Mouse (Mus musculus) kidney, postnatal 14 days (tissue): Measurements from ENCODE around the gene Rbm18.
"Not testable (repeated sequence)": the region's sequence is repeated elsewhere in the genome, so short reads cannot be mapped to it uniquely, and the experiment has no call there.

ENCODE experiments used
- DNase-seq: peaks from one replicate; pipeline ENCODE4 v3.0.0; 2022; ENCODE audit warnings: mixed read lengths

The Rbm18 gene

DNA sequence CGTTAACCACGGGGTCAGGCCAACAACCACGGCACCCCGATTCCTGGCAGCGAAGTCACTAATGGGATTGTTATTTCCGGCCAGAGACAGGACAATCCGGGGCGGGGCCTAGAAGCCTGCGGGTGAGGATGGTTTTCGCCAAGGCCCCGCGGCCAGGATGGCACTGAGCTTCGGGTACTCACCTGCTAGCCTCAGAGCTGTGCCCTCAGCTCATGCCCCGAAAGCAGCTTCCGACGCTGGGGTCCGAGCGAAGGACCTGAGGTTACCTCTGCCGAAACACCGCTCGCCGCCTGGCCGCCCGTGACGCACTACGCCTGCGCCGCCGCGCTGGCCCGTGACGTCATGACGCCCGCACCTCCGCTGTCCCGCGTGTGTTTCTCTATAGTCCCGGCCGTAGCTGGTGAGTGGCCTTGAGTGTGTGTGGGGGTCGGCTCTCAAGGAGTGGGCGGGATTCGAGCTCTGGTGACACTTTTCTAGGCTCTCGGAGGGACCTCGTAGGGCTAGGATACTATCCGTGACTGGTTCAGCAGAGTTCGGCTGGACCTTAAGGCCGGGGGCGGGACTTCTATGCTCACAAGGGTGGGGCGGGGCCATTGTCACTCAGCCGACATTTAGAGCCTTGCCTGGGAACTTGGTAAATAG, at the start of gene Rbm18, which contains the start of gene Mrrf:
Gene Rbm18, minus strand, starts transcription at position 474 of the 642 bp plus-strand sequence.
Gene Mrrf, plus strand, starts transcription at position 90 of the 642 bp plus-strand sequence.
- peak; percentile 95 for DNase-seq

GRCm38 (mm10) chr2:36184876-36185275, 48.3 kb upstream of the Rbm18 start:
- no peak for DNase-seq

DNA sequence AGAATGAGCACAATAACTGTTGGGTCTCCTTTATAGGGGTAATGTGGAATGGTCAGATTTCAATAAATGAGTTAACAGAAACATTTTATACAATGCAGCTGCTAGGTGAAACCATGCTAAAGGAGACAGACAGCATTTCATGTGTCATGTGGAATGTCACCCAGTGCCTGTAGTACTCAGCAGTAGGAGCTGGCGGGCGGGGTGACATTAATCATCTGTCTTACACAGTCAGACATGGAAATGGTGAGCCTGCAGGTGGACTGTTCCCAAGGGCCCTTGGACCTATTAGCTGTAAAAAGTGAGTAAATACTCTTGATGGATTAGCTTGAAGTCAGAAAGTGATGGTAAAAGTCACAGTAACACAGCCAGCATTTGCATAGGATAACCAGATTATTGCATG, 47.6 kb upstream of the Rbm18 start:
- DNase-seq, result no peak

DNA sequence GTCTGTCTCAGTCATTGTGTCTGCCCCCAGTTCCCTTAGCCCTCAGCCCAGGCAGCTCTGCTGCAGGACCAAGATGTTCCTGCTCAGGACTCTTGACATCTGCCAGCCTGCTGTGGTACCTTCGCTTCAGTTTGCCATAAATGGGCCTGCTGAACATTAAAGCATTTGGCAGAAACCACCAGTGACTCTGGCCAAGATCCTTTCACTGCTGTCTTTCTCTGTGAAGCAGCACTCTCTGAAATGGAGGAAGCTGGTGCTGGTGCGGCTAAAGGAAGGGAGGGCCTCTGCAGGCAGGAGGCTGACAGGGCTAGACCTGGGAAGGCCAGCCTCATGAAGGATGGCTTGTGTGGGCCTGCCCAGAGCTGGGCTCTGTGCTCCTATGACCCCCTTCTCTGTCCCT, 46.7 kb upstream of the Rbm18 start:
- DNase-seq, result peak; percentile 22

DNA sequence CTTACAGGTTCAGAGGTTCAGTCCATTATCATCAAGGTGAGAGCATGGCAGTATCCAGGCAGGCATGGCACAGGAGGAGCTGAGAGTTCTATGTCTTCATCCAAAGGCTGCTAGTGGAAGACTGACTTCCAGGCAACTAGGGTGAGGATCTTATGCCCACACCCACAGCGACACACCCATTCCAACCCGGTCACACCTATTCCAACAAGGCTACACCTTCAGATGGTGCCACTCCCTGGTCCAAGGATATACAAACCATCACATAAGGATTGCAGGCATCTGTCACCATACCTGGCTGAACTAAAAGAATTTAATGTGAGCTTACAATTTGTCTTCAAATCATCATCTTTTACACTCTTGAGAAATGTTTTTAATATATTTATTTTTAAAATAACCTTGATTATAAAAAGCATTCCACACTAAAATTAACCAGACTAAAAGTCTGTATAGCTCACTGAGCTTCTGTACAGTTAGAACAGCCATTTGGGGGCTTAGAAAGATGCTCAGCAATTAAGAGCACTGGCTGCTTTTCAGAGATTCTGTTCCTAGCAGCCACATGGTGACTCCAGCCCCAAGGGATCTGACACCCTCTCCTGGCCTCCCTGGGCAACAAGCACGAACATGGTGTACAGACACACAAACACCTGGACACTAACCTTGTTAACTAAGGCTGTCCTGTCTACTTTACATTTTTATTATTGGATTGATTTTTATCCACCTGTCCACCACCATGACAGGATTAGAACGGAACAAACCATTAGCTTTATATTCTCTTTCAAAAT, 45.2 kb upstream of the Rbm18 start:
- not testable (repeated sequence) for DNase-seq

GRCm38 (mm10) chr2:36179487-36179886, 42.9 kb upstream of the Rbm18 start:
- no peak for DNase-seq

GRCm38 (mm10) chr2:36172574-36172973, 36.0 kb upstream of the Rbm18 start:
- peak; percentile 14 for DNase-seq

DNA sequence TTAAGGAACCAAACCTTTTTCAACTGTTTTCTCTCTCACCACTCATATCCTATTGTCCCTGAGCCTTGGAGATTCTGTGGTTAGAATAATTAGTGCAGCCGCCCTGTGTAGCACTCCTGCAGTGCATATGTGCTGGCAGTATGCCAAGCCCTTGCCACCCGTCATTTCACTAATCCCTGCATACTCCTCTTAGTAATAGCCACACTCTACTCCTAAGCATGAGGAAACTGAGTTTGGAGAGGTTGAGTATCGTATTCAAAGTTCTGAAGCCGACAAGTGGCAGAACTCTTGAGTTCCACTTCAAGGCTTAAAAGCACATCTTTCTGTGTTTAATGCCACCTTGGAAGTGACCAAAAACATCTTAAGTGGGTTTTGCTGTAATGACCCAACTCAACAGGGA, 35.6 kb upstream of the Rbm18 start:
- no peak for DNase-seq

- DNase-seq, result no peak
These were observed 32.6 kb upstream of the Rbm18 start for GRCm38 (mm10) chr2:36169176-36169575.

DNA sequence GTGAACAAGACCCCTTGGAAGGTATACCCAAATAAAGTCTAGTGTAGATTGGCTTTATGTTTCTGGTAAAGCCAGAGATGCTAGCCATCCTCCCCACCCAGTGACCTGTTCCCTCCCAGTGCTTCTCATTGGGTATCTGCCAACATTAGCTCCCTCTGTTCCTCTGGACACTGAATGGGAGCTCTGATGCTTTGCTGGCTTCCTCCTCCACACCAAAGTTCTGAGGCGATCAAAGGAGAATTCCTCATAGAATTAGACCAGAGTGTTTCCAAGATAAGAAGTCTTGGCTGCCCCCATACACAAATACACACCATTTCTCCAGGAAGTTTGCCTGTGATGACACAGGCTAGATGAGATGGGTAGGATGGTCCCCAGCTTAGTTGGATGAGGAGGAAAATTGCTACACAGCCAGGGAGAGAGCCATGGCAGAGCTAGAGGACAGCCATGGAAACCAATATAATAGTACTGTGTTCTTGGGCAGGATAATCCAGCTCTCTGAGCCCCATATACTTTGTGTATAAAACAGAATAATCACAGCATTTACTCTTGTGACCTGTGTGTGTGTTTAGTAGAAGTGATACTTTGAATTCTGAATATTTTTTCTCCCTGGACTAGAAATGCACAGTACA, 31.5 kb upstream of the Rbm18 start:
- DNase-seq, result no peak

DNA sequence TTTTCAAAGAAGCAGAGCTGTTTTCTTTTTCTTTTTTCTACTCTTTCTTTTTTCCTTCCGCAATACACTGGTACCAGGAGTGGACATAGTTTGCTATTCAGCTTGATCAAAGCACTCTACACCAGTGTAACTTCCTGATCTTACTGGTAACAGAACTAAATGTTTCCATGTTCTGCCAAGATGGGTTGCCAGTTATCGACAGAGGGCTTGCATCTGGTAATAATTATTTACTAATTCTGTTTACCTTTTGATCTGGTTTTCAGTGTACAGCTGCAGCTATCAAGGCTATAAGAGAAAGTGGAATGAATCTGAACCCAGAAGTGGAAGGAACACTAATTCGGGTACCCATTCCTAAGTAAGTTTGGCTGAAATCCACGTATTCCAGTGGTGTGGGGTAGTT, 22.8 kb upstream of the Rbm18 start:
- DNase-seq, result no peak

GRCm38 (mm10) chr2:36157461-36157860, 20.9 kb upstream of the Rbm18 start:
- no peak for DNase-seq

DNA sequence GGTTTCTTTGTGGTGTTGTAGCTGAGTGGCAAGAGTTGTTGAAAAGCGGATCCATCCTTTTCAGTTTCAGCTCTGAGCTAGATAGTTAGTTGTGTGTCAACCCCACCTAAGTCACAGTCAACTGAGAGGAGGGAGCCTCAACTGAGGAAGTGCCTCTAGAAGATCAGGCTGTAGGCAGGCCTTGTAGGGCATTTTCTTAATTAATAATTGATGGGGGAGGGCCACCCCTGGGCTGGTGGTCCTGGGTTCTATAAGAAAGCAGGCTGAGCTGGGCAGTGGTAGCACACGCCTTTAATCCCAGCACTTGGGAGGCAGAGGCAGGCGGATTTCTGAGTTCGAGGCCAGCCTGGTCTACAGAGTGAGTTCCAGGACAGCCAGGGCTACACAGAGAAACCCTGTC, 15.8 kb upstream of the Rbm18 start:
- DNase-seq, result not testable (repeated sequence)

DNA sequence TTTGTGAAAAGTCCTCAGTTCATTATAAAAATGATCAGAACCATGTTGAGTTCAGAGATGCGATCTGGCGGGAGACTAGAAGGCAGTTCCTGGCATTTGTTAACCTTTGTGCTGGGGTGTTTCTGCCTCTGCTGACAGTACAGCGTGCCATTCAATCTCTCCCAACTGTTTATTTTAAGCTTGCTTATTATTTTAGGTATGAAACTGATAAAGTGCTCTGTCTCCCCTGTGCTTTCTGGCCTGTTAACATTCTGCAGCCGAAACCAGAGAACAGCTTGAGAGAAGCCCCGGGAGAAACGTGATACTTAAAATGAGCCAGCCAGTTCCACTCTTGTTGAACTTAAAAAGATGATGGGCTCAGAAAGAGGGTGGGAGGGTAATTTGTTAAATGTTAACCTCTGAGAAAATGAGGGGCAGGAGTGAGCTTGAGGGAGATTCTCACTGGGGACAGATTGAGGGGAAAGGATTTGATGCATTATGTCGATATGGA, 12.3 kb upstream of the Rbm18 start:
- DNase-seq, result no peak

DNA sequence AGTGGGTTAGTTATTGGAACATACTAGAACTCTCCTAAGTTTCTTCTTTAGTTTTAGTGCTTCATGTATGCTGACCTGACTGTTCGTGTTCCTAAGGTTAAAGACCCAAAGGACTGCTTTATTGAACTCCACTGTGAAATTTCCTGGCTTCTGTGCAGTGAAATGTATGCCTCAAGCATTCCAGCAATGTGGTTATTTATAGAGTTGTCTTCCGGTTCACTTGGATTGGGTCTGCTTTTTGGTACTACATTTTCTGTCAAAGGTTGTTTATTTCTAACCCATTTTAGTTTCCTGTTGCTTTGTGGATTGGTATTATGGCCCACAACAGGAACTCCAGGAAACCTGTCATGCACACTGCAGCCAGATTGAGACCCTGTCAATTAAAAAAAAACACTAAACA, 2.5 kb upstream of the Rbm18 start:
- DNase-seq, result no peak

DNA sequence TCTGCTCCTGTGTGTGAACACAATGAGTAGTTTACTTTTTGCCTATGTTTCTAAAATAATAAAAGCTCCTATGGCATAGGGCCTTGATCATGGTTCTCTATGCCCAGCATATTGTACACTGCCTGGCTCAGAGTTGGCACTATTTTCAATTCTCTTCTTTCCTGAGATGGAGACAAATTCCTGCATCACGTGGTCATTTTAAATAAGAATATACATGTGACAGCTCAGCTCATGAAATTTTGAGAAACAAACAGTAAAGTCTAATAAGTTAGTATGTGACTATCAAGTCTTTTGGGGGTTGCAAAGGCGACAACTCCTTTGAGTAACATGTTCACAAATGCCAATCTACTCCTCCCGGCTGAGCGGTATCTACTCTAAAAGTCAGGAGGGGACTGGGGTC, 686 bp downstream of the Rbm18 start:
- DNase-seq, result no peak

DNA sequence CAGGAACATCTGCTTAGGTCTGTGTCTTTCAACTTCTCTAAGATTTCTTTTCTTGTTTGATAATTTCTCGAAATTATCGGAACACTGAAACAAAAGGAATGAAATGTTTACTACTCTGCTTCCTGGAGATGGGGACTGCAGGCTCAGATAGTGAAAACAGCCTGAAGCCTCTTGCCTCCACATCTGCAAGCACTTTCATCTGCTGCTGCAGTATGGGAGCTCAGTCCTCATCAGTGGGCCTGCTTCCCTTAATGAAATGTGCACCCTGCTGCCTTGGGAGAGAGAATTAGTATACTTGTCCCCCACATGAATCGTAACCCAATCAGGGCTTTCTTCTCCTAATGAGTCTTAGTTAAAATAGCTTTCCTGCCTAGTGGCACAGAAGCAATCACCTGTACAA, 7.5 kb downstream of the Rbm18 start:
- no peak for DNase-seq

DNA sequence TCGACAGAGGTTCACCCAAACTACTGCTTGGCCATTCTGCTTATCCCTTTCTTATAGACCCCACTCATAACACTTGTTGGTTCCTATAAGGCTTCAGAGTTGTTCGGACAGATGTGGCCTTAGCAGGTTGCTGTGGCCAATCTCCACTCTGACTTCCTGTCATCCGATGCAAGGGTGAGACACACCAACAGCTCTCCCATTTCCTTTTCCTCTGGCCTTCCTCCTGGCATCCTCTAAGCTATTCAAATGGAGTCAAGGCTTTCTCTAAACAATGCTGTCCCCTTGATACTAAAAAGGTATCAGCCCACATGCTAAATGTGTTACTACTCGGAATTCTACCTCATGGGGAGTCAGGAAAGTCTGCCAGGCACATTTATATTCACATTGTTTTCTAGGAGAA, 8.6 kb downstream of the Rbm18 start:
- DNase-seq, result peak; percentile 26

- DNase-seq, result no peak
These were observed 9.7 kb downstream of the Rbm18 start for GRCm38 (mm10) chr2:36126795-36127429.

DNA sequence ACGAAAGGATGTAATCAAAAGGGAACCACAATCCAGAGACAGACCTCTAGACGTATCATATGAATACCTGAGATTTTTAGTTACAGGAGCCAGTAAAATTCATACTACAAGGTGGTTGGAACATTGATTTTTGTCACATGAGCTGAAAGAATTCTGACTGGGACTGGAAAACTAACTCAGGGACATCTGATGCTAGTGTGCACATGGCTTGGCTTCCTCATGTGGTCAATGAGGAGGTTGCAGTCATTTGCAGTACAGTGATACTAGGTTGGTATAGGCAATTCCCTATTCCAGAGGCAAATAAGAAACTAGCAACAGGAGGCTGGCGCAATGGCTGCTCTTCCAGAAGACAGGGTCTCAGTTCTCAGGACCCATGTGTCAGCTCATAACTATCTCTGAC, 23.9 kb downstream of the Rbm18 start:
- DNase-seq, result no peak

DNA sequence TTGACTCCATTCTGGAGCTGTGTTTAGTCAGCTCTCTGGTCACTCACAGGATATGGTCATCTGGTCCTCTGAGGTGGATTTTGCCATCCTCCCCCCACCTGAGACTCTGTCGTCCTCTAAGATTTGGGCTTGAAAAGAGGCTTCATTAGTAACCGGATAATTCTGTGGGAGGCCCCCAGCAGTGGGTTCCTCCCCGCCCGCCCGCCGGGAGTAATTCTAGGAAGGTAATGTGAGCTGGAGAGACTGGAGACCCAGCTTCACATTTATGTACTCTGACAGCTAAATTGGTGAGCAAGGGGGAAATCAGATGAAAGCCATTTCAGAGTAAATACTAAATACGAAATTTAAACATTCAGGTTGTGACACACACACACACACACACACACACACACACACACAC, 28.0 kb downstream of the Rbm18 start:
- DNase-seq, result no peak

- DNase-seq, result no peak
These were observed 31.4 kb downstream of the Rbm18 start, which contains the start of gene Lhx6 for GRCm38 (mm10) chr2:36104956-36105741. TSS of gene Lhx6 (minus strand) at chr2:36105408.
